Mouse (Mus musculus): ENCODE data around the gene Ccdc88b.

Gene Ccdc88b

DNA sequence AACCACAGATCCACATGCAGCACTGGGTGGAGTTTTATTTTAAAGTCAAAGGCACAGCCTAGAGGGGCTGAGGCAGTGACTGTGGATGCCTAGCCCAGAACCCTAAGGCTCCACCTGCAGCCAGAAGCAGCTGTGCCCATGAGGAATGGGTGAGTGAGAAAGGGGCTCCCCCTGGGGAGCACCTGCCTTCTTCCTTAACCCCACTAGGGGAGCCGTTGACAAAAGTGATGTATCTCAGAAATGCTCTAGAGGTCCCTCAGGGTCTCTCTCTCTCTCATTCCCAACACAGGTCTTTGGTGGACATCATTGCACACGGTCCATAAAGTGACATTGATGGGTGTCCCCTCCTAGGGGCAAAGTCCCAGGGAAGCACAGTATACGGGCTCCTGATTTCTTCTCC lies 28.9 kb downstream of the Ccdc88b start:
- DNase-seq (ENCODE audit: low spot score in 2 of 2) = no peak

DNA sequence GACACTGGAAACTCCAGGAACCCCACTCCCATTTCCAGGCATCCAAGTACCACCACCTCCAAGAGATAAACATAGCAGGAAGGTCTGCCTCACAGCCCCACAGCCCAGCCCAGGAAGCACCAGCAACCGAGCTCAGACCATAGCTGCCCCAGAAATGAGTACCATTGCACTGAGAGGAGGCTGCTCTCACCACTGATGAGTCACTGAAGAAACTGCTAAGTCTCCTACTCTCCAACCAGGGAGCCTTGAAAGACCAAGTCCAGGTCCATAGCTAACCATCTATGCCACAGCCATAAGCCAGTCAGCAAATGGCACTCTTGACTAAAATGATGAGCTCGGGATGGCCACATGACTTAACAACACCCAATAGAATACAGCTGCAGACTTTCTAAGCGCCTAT lies 31.4 kb downstream of the Ccdc88b start:
- DNase-seq (ENCODE audit: low spot score in 2 of 2) = no peak

DNA sequence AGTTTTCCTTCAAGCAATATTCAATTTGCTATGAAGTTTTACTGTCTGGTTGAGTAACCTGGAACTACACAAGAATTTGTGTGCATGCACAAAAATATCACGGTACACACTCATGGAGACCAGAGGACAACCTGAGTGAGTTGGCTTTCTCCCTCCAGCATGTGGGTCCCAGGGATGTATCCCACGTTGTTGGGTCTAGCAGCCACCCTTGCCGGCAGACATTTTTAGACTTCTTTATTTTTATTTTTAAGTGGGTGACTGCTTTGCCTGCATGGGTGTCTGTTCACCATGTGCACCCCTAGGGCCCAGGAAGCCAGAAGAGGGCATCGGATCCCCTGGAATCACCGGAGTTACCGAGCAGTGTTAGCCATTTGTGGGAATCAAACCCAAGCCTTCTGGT lies 32.6 kb downstream of the Ccdc88b start:
- DNase-seq (ENCODE audit: low spot score in 2 of 2) = no peak

DNA sequence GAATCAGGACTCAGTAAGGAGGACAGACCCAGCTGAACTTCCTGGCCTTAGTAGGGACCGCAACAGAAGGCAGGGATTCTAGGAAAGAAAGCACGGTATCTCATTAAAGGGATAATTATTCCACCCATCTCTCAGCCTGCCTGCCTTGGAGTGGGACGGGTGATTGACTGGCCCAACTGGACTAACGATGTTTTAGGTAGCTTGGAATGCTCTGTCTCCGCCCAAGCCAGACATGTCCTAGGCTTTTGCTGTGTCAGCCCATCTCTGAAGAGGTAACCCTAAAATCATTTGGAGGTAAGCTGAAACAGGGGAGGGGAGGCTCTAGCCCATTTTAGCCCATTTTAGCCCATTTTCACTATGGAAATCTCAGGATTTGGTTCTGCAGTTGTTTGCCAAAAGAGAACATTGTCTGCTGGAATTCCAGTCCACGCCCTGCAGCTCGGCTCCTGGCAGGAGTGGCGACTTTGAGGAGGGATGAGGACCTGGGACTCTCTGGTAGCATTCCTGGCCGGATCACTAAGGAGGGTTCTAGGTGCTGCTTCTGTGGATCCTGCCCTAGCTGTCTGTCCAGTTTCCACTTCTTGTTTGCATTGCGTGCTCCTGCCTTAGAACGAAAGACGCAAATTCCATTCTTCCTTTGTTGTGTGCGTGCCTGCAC lies 37.3 kb downstream of the Ccdc88b start:
- DNase-seq (ENCODE audit: low spot score in 2 of 2) = no peak

DNA sequence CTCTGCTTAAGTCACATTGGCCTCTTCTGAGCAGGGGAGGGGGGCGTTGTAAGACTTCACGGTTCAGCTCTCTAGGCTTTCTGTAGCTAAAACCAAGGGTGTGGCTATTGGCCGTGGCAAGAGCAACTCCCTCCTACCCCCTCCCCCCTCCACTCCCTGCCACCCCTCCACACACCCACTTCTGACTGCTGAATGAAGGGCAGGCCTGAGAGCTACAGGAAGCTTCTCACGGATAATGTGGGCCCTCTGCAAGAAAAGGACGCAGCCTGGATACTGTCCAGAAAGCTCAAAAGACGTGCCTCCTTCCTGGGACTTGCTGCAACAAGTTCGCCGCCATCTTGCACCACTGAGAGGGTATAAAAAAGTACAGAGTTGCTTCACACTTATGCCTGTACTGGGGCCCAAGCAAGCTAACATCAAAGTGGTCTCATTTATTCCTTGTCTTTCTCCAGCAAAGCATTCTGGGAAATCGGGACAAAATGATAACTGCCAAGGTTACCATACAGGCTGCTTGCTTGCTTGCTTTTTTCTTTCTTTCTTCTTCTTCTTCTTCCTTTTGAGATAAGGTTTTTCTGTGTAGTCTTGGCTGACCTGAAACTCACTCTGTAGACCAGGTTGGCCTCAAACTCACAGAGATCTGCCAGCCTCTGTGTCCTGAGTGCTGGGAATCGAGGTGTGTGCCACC lies 38.7 kb downstream of the Ccdc88b start:
- DNase-seq (ENCODE audit: low spot score in 2 of 2) = no peak

DNA sequence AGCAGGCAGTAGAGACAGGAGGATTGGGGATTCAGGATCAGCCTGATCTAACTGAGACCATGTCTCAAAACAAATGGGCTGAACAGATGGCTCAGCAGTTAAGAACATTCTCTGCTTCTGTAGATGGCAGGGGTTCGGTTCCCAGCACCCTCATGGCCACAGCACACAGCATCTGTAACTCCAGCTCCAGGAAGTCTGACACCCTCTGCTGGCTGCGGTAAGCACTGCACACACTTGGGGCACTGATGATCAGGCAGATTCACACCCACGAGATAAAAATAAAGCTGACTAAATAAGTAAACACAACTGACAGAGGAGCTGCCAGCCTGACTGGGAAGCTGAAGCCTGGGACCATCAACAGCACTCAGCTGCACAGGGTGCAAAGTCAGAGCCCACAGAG lies 43.1 kb downstream of the Ccdc88b start:
- DNase-seq (ENCODE audit: low spot score in 2 of 2) = no peak

DNA sequence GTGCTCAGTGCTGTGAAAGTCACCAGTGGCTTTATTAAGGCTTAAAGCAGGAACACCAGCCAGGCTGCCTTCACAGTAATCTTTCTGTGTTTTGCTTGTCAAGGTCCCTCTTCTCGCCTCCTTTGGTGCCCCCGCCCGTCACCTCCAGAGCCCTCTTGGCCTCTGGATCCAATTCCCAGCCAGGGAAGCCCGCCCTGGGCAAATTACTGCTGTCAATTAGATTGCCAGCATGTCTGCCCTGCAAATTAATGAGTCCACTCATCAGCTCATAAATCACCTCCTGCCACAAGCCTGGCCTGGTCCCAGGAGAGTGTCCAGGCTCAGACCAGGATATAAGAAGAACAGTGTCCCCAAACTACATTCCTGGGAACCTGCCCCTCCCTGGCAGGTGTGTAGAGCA lies 43.6 kb downstream of the Ccdc88b start:
- no peak for DNase-seq (ENCODE audit: low spot score in 2 of 2)
